Comparison of ENCODE assay signal across 11 mouse cellular contexts in the genomic region with DNA sequence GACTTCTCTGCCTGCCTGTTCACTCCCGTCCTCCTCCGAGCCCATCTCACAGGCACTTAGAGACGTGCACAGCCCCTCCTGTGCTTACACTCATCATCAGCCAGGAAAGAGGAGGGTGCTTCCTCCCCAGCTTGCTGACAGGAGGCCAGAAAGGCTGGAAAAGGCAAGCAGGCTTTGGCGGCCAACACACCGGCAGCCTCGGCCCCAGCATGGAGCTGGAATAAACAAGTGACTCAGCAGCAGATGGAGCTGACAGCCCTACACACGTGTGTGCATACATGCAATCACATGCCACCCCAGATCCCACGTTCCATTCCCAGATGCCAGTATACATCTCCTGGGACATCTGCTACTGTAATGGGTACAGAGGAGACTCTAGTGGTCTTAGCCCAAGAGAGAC. TPM values are rescaled to one million over a fixed set of nuclear protein-coding genes. Genes with fewer than 3 reads are reported as not detected.
DNase-seq lines count a peak whose midpoint lies in the region; ATAC-seq and TF ChIP-seq lines count a peak whose summit lies in the region.
"Had no signal": no experiment of that assay in that cellular context is flagged by ENCODE, and none has a peak within 500 bp of the region (broad histone marks: within the 10 kb centered on the region; RNA-seq: fewer than 3 reads in every experiment).

No protein-coding gene starts in this region.

- peak; percentile 39 for DNase-seq in forebrain, postnatal 0 days
- DNase-seq in forebrain, embryonic 11.5 days (ENCODE audit: low spot score): no peak
- DNase-seq in brain, embryonic 14.5 days (ENCODE audit: low read depth): peak; percentile 73
- DNase-seq in gastrocnemius, adult 8-10 months (ENCODE audit: low spot score in 2 of 2): peak; percentile 66 to 81
- DNase-seq in left cerebral cortex, adult 2 months (ENCODE audit: extremely low spot score in 1 of 2, low spot score in 2 of 2): peak; percentile 52 to 69
- no peak for DNase-seq in retina, postnatal 1 day
- no peak for DNase-seq in spleen, postnatal 14 days (ENCODE audit: low spot score in 2 of 2)
- no peak for DNase-seq in spleen, postnatal 10 days (ENCODE audit: low spot score in 2 of 2)

- TF ChIP-seq CTCF in forebrain, postnatal 0 days (IDR thresholded peaks at IDR 0.05; ENCODE audit: low read depth): no peak
- TF ChIP-seq CTCF in brain, embryonic 14.5 days (IDR thresholded peaks at IDR 0.05; ENCODE audit: borderline replicate concordance, extremely low read depth, insufficient read depth, insufficient read length): no peak
- no peak for TF ChIP-seq CTCF in left cerebral cortex, adult 2 months (IDR thresholded peaks at IDR 0.05)

- no peak overlapping the region for H3K9ac ChIP-seq in forebrain, postnatal 0 days
- no peak overlapping the region for H3K9ac ChIP-seq in forebrain, embryonic 11.5 days (ENCODE audit: low read length)
- H3K9ac ChIP-seq: embryonic facial prominence, embryonic 15.5 days; limb, embryonic 15.5 days had no signal

- peaks cover 84% of the 10 kb centered on the region for H3K36me3 ChIP-seq in forebrain, postnatal 0 days (ENCODE audit: insufficient read depth)
- no peaks in the 10 kb centered on the region; the same call in 1 of the 2 replicates for H3K36me3 ChIP-seq in forebrain, embryonic 11.5 days (ENCODE audit: control insufficient read depth, insufficient read depth, low read length)

- H3K4me1 ChIP-seq in forebrain, postnatal 0 days (ENCODE audit: insufficient read depth): no peaks in the 10 kb centered on the region
- peaks cover 5% of the 10 kb centered on the region; the same call in 1 of the 2 replicates for H3K4me1 ChIP-seq in forebrain, embryonic 11.5 days (replicated peaks; ENCODE audit: control insufficient read depth, insufficient read depth, low read length)
- H3K4me1 ChIP-seq: embryonic facial prominence, embryonic 15.5 days had no signal

- ATAC-seq in forebrain, postnatal 0 days: peak; percentile 32
- ATAC-seq in forebrain, embryonic 11.5 days (replicated peaks; ENCODE audit: low FRiP score): no peak

- H3K27ac ChIP-seq in forebrain, postnatal 0 days (ENCODE audit: low read depth, low read length): no peak overlapping the region
- no peak overlapping the region for H3K27ac ChIP-seq in forebrain, embryonic 11.5 days (ENCODE audit: low read depth, low read length)
- H3K27ac ChIP-seq in left cerebral cortex, adult 2 months: peak overlapping the region; percentile 60
- H3K27ac ChIP-seq: embryonic facial prominence, embryonic 15.5 days; limb, embryonic 15.5 days; midbrain, embryonic 10.5 days had no signal

- H3K4me3 ChIP-seq in forebrain, postnatal 0 days (ENCODE audit: low read depth, low read length): no peak overlapping the region
- H3K4me3 ChIP-seq in forebrain, embryonic 11.5 days (ENCODE audit: low read depth, low read length): no peak overlapping the region
- no peak overlapping the region for H3K4me3 ChIP-seq in left cerebral cortex, adult 2 months
- H3K4me3 ChIP-seq: embryonic facial prominence, embryonic 15.5 days; limb, embryonic 15.5 days; midbrain, embryonic 10.5 days had no signal

- intact Hi-C loops in left cerebral cortex, adult 2 months (cut with DNase I): no loop called here

- WGBS in forebrain, postnatal 0 days: 49% methylated on average over 8 of the region's 8 CpGs
- WGBS in forebrain, embryonic 11.5 days: 90% methylated on average over 8 of the region's 8 CpGs

- H3K27me3 ChIP-seq in forebrain, postnatal 0 days (ENCODE audit: insufficient read depth, low read length): no peaks in the 10 kb centered on the region
- no peaks in the 10 kb centered on the region for H3K27me3 ChIP-seq in forebrain, embryonic 11.5 days (ENCODE audit: control insufficient read depth, insufficient read depth, low read length)
- H3K27me3 ChIP-seq: embryonic facial prominence, embryonic 15.5 days; limb, embryonic 15.5 days had no signal

- H3K4me2 ChIP-seq in forebrain, postnatal 0 days (ENCODE audit: low read depth): no peak overlapping the region
- no peak overlapping the region for H3K4me2 ChIP-seq in forebrain, embryonic 11.5 days (ENCODE audit: low read depth, low read length, severe bottlenecking)
- H3K4me2 ChIP-seq: embryonic facial prominence, embryonic 15.5 days; limb, embryonic 15.5 days had no signal

- H3K9me3 ChIP-seq in forebrain, postnatal 0 days (ENCODE audit: low read length): no peaks in the 10 kb centered on the region
- H3K9me3 ChIP-seq in forebrain, embryonic 11.5 days (ENCODE audit: control insufficient read depth, low read length): no peaks in the 10 kb centered on the region
- H3K9me3 ChIP-seq: embryonic facial prominence, embryonic 15.5 days; limb, embryonic 15.5 days; midbrain, embryonic 10.5 days had no signal

- TF ChIP-seq POLR2A in brain, embryonic 14.5 days (IDR thresholded peaks at IDR 0.05; ENCODE audit: borderline replicate concordance, extremely low read depth, insufficient read depth, insufficient read length, poor library complexity, severe bottlenecking): no peak

RNA-seq across cellular contexts. Expression of gene Mef2d, which starts 20.1 kb away (rescaled TPM):
- total RNA-seq in forebrain, postnatal 0 days (2014; rRNA removed): 45.0 and 53.0 TPM in 2 replicates
- 30.9 and 34.0 TPM in 2 replicates for polyA plus RNA-seq in forebrain, postnatal 0 days (2015; fragmentation: Nextera tagmentation; extraction: Ambion mirVana)
- 17.3 and 19.7 TPM in 2 replicates for polyA plus RNA-seq in forebrain, embryonic 11.5 days (2014; fragmentation: Nextera tagmentation; extraction: Ambion mirVana)
- polyA plus RNA-seq in brain, embryonic 14.5 days (2012; rRNA removed): 46.2 and 54.8 TPM in 2 replicates
- 100 to 1,000 TPM; 164 to 186 (median 172) TPM for total RNA-seq in gastrocnemius, adult 8-10 months (2022)
- 100 to 1,000 TPM; 223 to 225 TPM for total RNA-seq in left cerebral cortex, adult 2 months (2021)

Comparison
In these comparisons a context has a peak if more than half of its experiments do, and no peak if none do; other contexts are left out.
1. DNase-seq: peak in forebrain, postnatal 0 days (single experiment), brain, embryonic 14.5 days (single experiment), gastrocnemius, adult 8-10 months (2 of 2) and left cerebral cortex, adult 2 months (2 of 2); none in forebrain, embryonic 11.5 days (single experiment), retina, postnatal 1 day (single experiment), spleen, postnatal 14 days (0 of 2) and spleen, postnatal 10 days (0 of 2).